Mouse (Mus musculus): ENCODE measurements around the gene Pde6h. TPM values are rescaled to one million over a fixed set of nuclear protein-coding genes. Genes with fewer than 3 reads are reported as not detected.

The Pde6h gene
- polyA plus RNA-seq, 1 experiment, result 0.50 TPM

- no peak for DNase-seq (ENCODE audit: extremely low spot score in 1 of 2, low spot score in 1 of 2)
These were observed 80.7 kb downstream of the Pde6h start for GRCm38 (mm10) chr6:137004359-137004758.

- DNase-seq (ENCODE audit: extremely low spot score in 1 of 2, low spot score in 1 of 2), result no peak
These were observed 87.6 kb downstream of the Pde6h start for GRCm38 (mm10) chr6:137011187-137011586.

DNA sequence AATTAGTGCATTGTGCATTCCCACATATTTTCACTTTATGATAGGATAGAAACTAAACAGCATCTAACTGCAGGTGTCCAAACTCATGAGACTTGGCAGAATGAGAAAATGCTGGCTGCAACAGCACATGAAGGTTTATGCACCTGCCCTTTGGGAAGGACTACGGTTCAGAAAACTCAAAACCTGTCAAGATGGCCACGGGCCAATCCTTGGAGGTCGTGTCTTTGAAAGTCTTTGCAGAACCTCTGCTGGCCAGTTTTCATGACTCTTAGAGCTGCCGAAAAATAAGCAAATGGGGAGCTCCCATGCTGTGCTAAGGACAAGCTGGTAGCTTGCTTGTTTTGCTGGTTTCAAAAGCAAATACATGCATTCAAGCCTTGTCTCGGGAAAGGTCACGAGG lies 90.7 kb downstream of the Pde6h start:
- DNase-seq (ENCODE audit: extremely low spot score in 1 of 2, low spot score in 1 of 2), result no peak

GRCm38 (mm10) chr6:137017216-137017973 lies 93.8 kb downstream of the Pde6h start:
- DNase-seq (ENCODE audit: extremely low spot score in 1 of 2, low spot score in 1 of 2), result no peak

Other genes starting within 250 kb of the Pde6h start
- 0.10 and 0.13 TPM in 2 replicates for gene Gucy2c, start 142.1 kb upstream of the Pde6h start, polyA plus RNA-seq (2012; rRNA removed)
- 0.56 and 0.80 TPM in 2 replicates for gene Hist4h4, start 119.4 kb upstream of the Pde6h start, polyA plus RNA-seq (2012; rRNA removed)
- gene H2afj, start 115.6 kb upstream of the Pde6h start, polyA plus RNA-seq (2012; rRNA removed), result 103 and 145 TPM in 2 replicates
- 0.59 and 1.3 TPM in 2 replicates for gene BC049715, start 96.2 kb upstream of the Pde6h start, polyA plus RNA-seq (2012; rRNA removed)
- 60.8 and 72.5 TPM in 2 replicates for gene Wbp11, start 95.6 kb upstream of the Pde6h start, polyA plus RNA-seq (2012; rRNA removed)
- 3.8 and 4.2 TPM in 2 replicates for gene Smco3, start 88.4 kb upstream of the Pde6h start, polyA plus RNA-seq (2012; rRNA removed)
- gene Art4, start 66.1 kb upstream of the Pde6h start, polyA plus RNA-seq (2012; rRNA removed), result 0.50 and 0.62 TPM in 2 replicates
- 156 and 163 TPM in 2 replicates for gene Mgp, start 48.0 kb upstream of the Pde6h start, polyA plus RNA-seq (2012; rRNA removed)
- gene Erp27, start 1.7 kb upstream of the Pde6h start, polyA plus RNA-seq (2012; rRNA removed), result 0.18 TPM in 1 of 2 replicates, not detected in the other
- 25.5 and 28.9 TPM in 2 replicates for gene Arhgdib, start 18.1 kb downstream of the Pde6h start, polyA plus RNA-seq (2012; rRNA removed)
- 18.4 and 22.2 TPM in 2 replicates for gene Rerg, start 246.7 kb downstream of the Pde6h start, polyA plus RNA-seq (2012; rRNA removed)

All from frontal cortex, adult 2 months (tissue).